Mouse (Mus musculus) neural tube, embryonic 11.5 days (tissue): ENCODE measurements around the gene Cog1. TPM values are rescaled to one million over a fixed set of nuclear protein-coding genes. Genes with fewer than 3 reads are reported as not detected.
A peak's percentile ranks its signal among the peaks of the same experiment; 100 is the strongest.

ENCODE experiments used
- ATAC-seq: fragments of 200-750 bp; cut with Nextera tagmentation; 2 replicates; pipeline ENCODE4 v1.8.0; 2017; ENCODE audit warnings: moderate number of reproducible peaks, mild to moderate bottlenecking, moderate TSS enrichment, moderate library complexity; ENCODE audit not compliant: insufficient read depth, low FRiP score, low TSS enrichment
- DNase-seq: peaks from one replicate; pipeline ENCODE4 v3.0.0-alpha.2; 2015; ENCODE audit warnings: low spot score
- H3K27ac ChIP-seq: fragments of 300-500 bp; sonication (generic); 2 replicates; pipeline ENCODE4 v1.5.1; 2014; ENCODE audit warnings: low read depth, mild to moderate bottlenecking, low read length
- H3K27me3 ChIP-seq: fragments of 300-500 bp; sonication (generic); 2 replicates; pipeline ENCODE4 v1.6.1; 2014; ENCODE audit warnings: mild to moderate bottlenecking, low read length, mixed read lengths; ENCODE audit not compliant: control insufficient read depth, insufficient read depth
- H3K36me3 ChIP-seq: fragments of 300-500 bp; sonication (generic); 2 replicates; pipeline ENCODE4 v1.6.1; 2014; ENCODE audit warnings: mild to moderate bottlenecking, low read length, moderate library complexity, mixed read lengths; ENCODE audit not compliant: control insufficient read depth, insufficient read depth
- H3K4me1 ChIP-seq: fragments of 300-500 bp; sonication (generic); 2 replicates; pipeline ENCODE4 v1.6.1; 2014; ENCODE audit warnings: low read length, mixed read lengths; ENCODE audit not compliant: control insufficient read depth, insufficient read depth
- H3K4me2 ChIP-seq: fragments of 300-500 bp; sonication (generic); 2 replicates; pipeline ENCODE4 v1.6.1; 2014; ENCODE audit warnings: low read depth, mild to moderate bottlenecking, moderate library complexity
- H3K4me3 ChIP-seq: fragments of 300-500 bp; sonication (generic); 2 replicates; pipeline ENCODE4 v1.5.1; 2014; ENCODE audit warnings: low read depth, low read length
- H3K9ac ChIP-seq: fragments of 300-500 bp; sonication (generic); 2 replicates; pipeline ENCODE4 v1.6.1; 2014; ENCODE audit warnings: mild to moderate bottlenecking, low read length
- H3K9me3 ChIP-seq: fragments of 300-500 bp; sonication (generic); 2 replicates; pipeline ENCODE4 v1.6.1; 2016; ENCODE audit warnings: low read length; ENCODE audit not compliant: control insufficient read depth
- WGBS: fragments of 180-500 bp; shearing (Covaris S2); extraction: QIAGEN DNeasy Blood & Tissue Kit; methylation state at CpG from one replicate; pipeline ENCODE4 v1.1.7; 2014; 5-methylcytosine and 5-hydroxymethylcytosine counted together
- polyA plus RNA-seq: library from polyadenylated mRNA; unstranded; fragments of >200 nt; fragmentation: Nextera tagmentation; extraction: Ambion mirVana; gene quantifications from 2 replicates; pipeline ENCODE4 v1.2.1, GENCODE M21; 2014

The Cog1 gene
- polyA plus RNA-seq, 1 experiment from 2014 or later: 44.3 TPM

GRCm38 (mm10) chr11:113690506-113690905, 41.5 kb downstream of the Cog1 start:
- 94% methylated on average over 12 of the region's 12 CpGs for WGBS

DNA sequence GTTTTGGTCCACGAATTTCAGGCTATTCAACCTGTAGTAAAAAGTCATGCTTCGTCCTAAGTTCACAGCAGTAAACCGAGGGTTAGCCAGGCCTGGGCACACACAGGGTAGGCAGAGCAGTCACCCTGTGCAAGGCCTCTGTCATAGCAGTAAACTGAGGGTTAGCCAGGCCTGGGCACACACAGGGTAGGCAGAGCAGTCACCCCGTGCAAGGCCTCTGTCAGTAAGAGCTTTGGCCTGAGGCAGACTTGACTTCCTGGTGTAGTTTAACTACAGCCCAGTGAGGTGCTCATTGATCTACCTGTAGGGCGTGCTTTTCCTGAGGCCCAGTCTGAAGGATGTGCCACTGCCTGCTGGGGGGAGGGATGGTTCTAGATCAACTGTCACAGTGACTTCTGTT, 42.3 kb downstream of the Cog1 start:
- H3K4me2 ChIP-seq: no peak overlapping the region
- H3K9me3 ChIP-seq: no peaks in the 10 kb centered on the region
- ATAC-seq (no peak), DNase-seq (no peak)
- peaks cover 6% of the 10 kb centered on the region for H3K4me1 ChIP-seq
- no peak overlapping the region for H3K9ac ChIP-seq
- peaks cover 21% of the 10 kb centered on the region for H3K36me3 ChIP-seq
- H3K27ac ChIP-seq: no peak overlapping the region
- no peaks in the 10 kb centered on the region for H3K27me3 ChIP-seq
- whole genome bisulfite sequencing: 90% methylated on average over 5 of the region's 5 CpGs
- no peak overlapping the region for H3K4me3 ChIP-seq

More at GRCm38 (mm10) chr11:113690506-113690905, 41.5 kb downstream of the Cog1 start:
- H3K4me1 ChIP-seq: peaks cover 6% of the 10 kb centered on the region
- H3K9me3 ChIP-seq: no peaks in the 10 kb centered on the region
- no peak overlapping the region for H3K4me2 ChIP-seq
- ATAC-seq (no peak), DNase-seq (no peak)
- no peak overlapping the region for H3K9ac ChIP-seq
- no peak overlapping the region for H3K27ac ChIP-seq
- peaks cover 20% of the 10 kb centered on the region for H3K36me3 ChIP-seq
- H3K4me3 ChIP-seq: no peak overlapping the region
- no peaks in the 10 kb centered on the region for H3K27me3 ChIP-seq

DNA sequence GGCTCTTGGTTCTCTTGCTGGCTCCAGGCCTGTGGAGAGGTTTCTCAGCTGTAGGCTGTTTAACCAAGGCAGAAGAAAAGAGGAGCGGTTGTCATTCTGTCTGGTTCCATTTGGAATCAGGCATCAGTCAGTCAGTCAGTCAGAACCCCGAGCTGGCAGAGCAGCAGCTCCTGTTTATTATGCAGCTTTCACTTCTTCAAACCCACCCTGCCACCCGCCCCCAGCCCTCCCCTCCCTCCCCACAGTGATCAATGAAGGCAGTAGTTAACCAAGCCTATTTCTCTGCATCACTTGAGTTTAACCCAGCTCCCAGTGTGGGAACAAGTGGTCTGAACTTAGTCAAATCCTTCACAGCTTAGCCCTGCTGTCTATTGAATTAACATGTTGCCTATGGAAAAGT, 42.9 kb downstream of the Cog1 start:
- no peak overlapping the region for H3K4me3 ChIP-seq
- DNase-seq (no peak), ATAC-seq (no peak)
- H3K4me1 ChIP-seq: peaks cover 3% of the 10 kb centered on the region
- H3K36me3 ChIP-seq: peaks cover 21% of the 10 kb centered on the region
- H3K4me2 ChIP-seq: no peak overlapping the region
- H3K27ac ChIP-seq: no peak overlapping the region
- H3K27me3 ChIP-seq: no peaks in the 10 kb centered on the region
- WGBS: 76% methylated on average over 3 of the region's 3 CpGs
- H3K9ac ChIP-seq: no peak overlapping the region
- no peaks in the 10 kb centered on the region for H3K9me3 ChIP-seq

DNA sequence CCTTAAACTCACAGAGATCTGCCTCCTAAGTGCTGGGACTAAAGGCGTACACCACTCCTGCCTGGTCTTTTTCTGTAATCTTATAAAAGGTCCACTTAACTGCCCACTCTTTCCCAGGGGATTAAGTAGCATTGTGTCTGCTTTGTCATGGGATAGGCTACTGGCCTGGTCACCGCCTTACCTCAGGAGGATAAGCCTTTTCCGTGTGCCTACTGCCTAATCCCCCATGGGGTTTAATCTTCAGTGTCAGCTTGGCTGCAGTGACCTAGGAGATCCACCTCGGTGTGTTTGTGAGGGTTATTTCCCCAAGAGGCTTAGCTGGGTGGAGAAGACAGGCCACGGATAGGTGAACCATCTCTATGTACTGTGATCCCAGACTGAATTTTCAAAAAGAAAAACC, 48.6 kb downstream of the Cog1 start:
- 82% methylated on average over 5 of the region's 5 CpGs for WGBS
- Histone ChIP-seq H3K27me3 (no peaks in the 10 kb centered on the region), H3K9me3 (no peaks in the 10 kb centered on the region), H3K4me3 (no peak overlapping the region), H3K36me3 (peaks cover 12% of the 10 kb centered on the region), H3K4me1 (no peaks in the 10 kb centered on the region), H3K4me2 (no peak overlapping the region), H3K9ac (no peak overlapping the region), H3K27ac (no peak overlapping the region)
- DNase-seq: no peak
- ATAC-seq: no peak

DNA sequence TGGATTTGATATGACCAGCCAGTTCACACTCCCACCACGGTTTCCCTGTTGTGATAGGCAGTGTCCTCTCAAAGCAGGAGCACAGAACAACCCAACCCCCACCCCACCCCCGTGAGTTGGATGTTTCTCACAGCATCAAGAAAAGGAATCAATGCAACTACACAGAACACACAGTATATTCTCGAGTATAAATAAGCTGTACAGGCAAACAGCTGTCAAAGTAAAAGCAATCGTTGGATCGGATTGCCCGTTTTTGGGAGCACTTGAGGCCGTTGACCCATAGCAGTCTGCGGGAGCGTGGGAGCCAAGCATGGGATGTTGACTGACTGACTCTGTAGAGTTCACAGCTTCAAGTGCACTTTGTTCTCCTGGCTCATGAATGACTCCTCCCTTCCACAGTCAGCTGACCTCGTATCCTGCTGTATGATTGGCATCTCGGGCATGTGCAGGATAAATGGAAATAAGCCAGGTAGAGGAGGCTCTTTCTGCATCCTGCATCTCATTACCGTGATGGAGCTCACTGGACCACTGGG, 49.1 kb downstream of the Cog1 start:
- Histone ChIP-seq H3K27ac (no peak overlapping the region), H3K4me3 (no peak overlapping the region), H3K9ac (no peak overlapping the region), H3K4me1 (no peaks in the 10 kb centered on the region), H3K36me3 (peaks cover 12% of the 10 kb centered on the region), H3K27me3 (no peaks in the 10 kb centered on the region), H3K9me3 (no peaks in the 10 kb centered on the region), H3K4me2 (no peak overlapping the region)
- WGBS: 81% methylated on average over 12 of the region's 12 CpGs
- ATAC-seq (no peak), DNase-seq (no peak)

GRCm38 (mm10) chr11:113699643-113700042, 50.7 kb downstream of the Cog1 start:
- 88% methylated on average over 7 of the region's 7 CpGs for WGBS
- ATAC-seq (no peak), DNase-seq (no peak)
- Histone ChIP-seq H3K27me3 (no peaks in the 10 kb centered on the region), H3K4me2 (no peak overlapping the region), H3K27ac (no peak overlapping the region), H3K36me3 (peaks cover 9% of the 10 kb centered on the region), H3K4me1 (no peaks in the 10 kb centered on the region), H3K9ac (no peak overlapping the region), H3K9me3 (no peaks in the 10 kb centered on the region), H3K4me3 (no peak overlapping the region)

DNA sequence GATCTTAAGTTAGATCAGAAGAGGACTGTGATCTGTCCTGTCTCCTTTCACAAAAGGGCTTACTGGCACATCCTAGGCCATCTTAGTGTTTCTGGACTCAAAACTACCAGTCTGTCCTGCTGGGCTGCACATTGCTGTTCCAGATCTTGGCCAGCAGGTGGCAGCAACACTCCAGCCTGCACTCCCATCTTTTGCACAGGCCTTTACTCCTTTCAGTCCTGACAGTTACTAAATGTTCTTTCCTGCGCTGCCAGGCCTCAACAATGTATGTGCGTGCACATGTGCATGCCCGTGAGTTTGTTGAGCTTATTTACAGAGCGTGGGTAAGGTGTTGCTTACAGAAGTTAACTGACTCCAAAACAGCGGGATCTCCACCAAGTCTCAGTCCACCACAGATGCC, 54.8 kb downstream of the Cog1 start:
- Histone ChIP-seq H3K9me3 (no peaks in the 10 kb centered on the region), H3K27ac (no peak overlapping the region), H3K36me3 (no peaks in the 10 kb centered on the region), H3K27me3 (no peaks in the 10 kb centered on the region), H3K4me3 (no peak overlapping the region), H3K4me1 (no peaks in the 10 kb centered on the region), H3K9ac (no peak overlapping the region), H3K4me2 (no peak overlapping the region)
- peak; percentile 80 for DNase-seq
- WGBS: 47% methylated on average over 5 of the region's 5 CpGs
- ATAC-seq: 0 out of 2 replicates have a peak, but pooled peaks have one; percentile 23

- Histone ChIP-seq H3K4me2 (no peak overlapping the region), H3K27me3 (0 out of 2 replicates have a peak, but pooled peaks cover 3% of the 10 kb centered on the region), H3K4me1 (peaks cover 19% of the 10 kb centered on the region), H3K4me3 (no peak overlapping the region), H3K9ac (no peak overlapping the region), H3K36me3 (no peaks in the 10 kb centered on the region), H3K9me3 (no peaks in the 10 kb centered on the region), H3K27ac (no peak overlapping the region)
- DNase-seq (no peak), ATAC-seq (no peak)
- 88% methylated on average over 15 of the region's 15 CpGs for WGBS
Measured at GRCm38 (mm10) chr11:113705966-113706652, 57.1 kb downstream of the Cog1 start.

- WGBS: 47% methylated on average over 19 of the region's 19 CpGs
- H3K9ac ChIP-seq: peak overlapping the region; percentile 14; the same call in 1 of the 2 replicates
- no peak overlapping the region for H3K4me2 ChIP-seq
- H3K4me1 ChIP-seq: peaks cover 19% of the 10 kb centered on the region
- no peak overlapping the region for H3K27ac ChIP-seq
- H3K9me3 ChIP-seq: no peaks in the 10 kb centered on the region
- ATAC-seq (no peak), DNase-seq (no peak)
- H3K27me3 ChIP-seq: 0 out of 2 replicates have a peak, but pooled peaks cover 3% of the 10 kb centered on the region
- no peaks in the 10 kb centered on the region for H3K36me3 ChIP-seq
- no peak overlapping the region for H3K4me3 ChIP-seq
Measured at GRCm38 (mm10) chr11:113708629-113709213, 59.8 kb downstream of the Cog1 start.
